Mouse (Mus musculus): ENCODE data around the gene Zfp607b. TPM values are rescaled to one million over a fixed set of nuclear protein-coding genes. Genes with fewer than 3 reads are reported as not detected.

The Zfp607b gene
- polyA plus RNA-seq, 1 experiment from 2014 or later: 18.3 TPM

DNA sequence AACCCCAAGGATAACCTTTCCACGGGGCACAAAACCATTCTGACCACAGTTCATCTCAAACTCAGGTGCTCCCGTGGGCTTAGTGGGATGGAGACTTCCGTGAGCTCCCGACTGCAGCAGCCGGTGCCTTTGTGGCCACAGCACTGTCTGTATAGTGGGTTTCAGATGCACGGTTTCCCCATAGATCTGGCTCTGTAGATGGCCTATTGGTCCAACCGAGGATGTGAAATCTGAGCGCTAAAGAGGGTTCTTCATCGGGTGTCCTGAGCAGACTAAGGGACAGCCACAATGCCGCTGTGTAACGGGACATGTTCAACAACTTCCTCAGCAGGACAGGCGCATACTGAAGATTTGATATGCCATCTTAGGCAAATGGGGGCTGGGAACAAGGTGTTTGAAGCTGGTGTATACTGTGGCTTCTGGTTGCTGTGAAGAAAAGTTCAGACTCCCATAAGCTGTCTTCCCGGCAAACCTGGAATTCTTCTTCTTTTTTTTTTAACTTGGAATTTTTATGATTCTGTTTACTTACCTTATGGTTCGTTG is 823 bp upstream of the Zfp607b start:
- Histone ChIP-seq H3K9ac (peak overlapping the region; percentile 63), H3K27me3 (replicated peaks) (no peaks in the 10 kb centered on the region), H3K27ac (peak overlapping the region; percentile 79), H3K36me3 (replicated peaks) (no peaks in the 10 kb centered on the region), H3K9me3 (no peaks in the 10 kb centered on the region), H3K4me1 (peaks cover 23% of the 10 kb centered on the region), H3K4me2 (peak overlapping the region; percentile 74), H3K4me3 (peak overlapping the region; percentile 49)
- 31% methylated on average over 14 of the region's 14 CpGs for WGBS
- no peak for ATAC-seq (replicated peaks)

DNA sequence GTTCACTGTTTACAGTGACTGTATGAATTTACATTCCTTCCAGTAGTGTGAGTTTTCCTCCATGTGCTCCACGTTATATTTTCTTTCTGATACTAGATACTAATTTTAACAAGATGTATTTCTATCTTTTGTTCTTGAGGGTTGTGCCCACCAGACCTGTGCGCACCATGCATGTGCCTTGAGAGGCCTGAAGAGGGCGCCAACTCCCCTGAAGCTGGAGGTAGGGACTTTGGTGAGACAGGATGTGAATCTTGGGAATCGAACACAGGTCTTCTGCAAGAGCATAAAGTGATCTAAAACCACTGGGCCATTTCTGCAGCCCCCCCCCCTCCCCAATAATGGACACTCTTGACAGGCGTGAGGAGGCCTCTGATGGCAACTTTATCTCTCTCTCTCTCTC is 1.9 kb downstream of the Zfp607b start:
- Histone ChIP-seq H3K27me3 (replicated peaks) (no peaks in the 10 kb centered on the region), H3K4me1 (peaks cover 16% of the 10 kb centered on the region), H3K9ac (no peak overlapping the region), H3K27ac (no peak overlapping the region), H3K36me3 (replicated peaks) (0 out of 2 replicates have a peak, but pooled peaks cover 2% of the 10 kb centered on the region), H3K4me2 (no peak overlapping the region), H3K9me3 (no peaks in the 10 kb centered on the region), H3K4me3 (no peak overlapping the region)
- 37% methylated on average over 5 of the region's 5 CpGs for WGBS
- no peak for ATAC-seq (replicated peaks)

DNA sequence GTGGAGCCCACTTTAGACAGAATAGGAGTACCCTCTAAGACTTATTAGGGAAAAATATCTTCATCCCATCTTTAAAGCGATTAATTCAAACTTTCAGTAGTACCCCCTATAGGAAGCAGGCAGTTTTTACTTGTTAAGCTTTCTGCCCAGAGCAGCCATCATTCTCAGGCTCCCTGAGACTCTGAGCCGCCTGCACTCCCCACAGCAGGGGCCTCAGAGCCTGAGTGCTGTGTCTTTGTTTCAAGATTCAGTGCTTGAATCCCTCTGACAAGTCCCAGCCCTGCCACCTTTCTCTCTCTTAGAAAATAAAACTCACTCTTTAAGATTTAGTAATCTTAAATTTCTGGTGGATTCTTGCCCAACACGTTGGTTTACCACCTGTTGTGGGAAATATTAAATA is 7.6 kb downstream of the Zfp607b start:
- H3K4me3 ChIP-seq: no peak overlapping the region
- H3K9me3 ChIP-seq: no peaks in the 10 kb centered on the region
- no peaks in the 10 kb centered on the region for H3K27me3 ChIP-seq (replicated peaks)
- no peak for ATAC-seq (replicated peaks)
- 27% methylated on average over 3 of the region's 3 CpGs for WGBS
- no peaks in the 10 kb centered on the region for H3K4me1 ChIP-seq
- H3K27ac ChIP-seq: no peak overlapping the region
- H3K4me2 ChIP-seq: no peak overlapping the region
- H3K9ac ChIP-seq: no peak overlapping the region
- peaks cover 11% of the 10 kb centered on the region; the same call in 1 of the 2 replicates for H3K36me3 ChIP-seq (replicated peaks)

DNA sequence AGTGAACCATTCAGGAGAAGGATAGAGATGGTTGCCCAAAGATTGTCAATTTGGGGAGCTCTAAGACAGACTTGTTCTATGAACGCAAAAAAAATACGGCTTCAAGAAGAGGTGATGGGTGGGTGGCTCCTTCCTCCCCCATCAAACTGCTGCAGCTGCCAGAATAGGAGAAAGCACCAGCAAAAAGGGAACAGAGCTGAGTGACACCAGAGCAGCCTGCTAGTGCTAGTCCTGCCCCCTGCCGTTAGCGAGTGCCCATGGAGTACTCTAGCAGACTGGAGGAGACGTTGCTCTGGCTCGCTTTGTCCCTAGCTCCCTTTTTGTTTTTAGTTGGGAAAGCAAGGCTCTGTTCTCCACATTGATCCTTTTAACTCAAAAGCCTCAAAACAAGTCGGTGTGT is 21.3 kb downstream of the Zfp607b start:
- ATAC-seq (replicated peaks): no peak
- Histone ChIP-seq H3K36me3 (replicated peaks) (no peaks in the 10 kb centered on the region; the same call in 1 of the 2 replicates), H3K9ac (no peak overlapping the region), H3K4me3 (no peak overlapping the region), H3K27me3 (replicated peaks) (no peaks in the 10 kb centered on the region), H3K4me1 (no peaks in the 10 kb centered on the region), H3K27ac (no peak overlapping the region), H3K4me2 (no peak overlapping the region), H3K9me3 (peaks cover 8% of the 10 kb centered on the region)
- WGBS: 89% methylated on average over 7 of the region's 7 CpGs

DNA sequence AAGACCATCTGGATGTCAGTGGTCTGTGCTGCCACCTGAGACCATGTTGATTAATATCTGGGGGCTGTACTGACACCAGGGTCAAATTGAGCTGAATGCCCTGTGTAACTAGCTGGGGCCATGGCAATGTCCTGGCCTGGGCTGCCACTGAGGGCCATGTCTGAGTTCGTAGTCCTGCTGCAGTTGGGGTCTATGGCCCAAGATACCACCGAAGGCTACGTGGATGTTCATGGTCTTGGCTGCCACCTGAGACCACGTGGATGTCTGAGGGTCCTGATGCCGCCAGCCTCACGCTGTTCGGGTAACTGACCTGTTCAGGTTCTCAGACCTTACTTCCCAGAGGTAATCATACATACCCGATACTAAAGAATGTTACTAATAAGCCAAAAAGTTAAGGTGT is 32.8 kb downstream of the Zfp607b start:
- 91% methylated on average over 8 of the region's 8 CpGs for WGBS
- Histone ChIP-seq H3K4me1 (0 out of 2 replicates have a peak, but pooled peaks cover 6% of the 10 kb centered on the region), H3K4me2 (no peak overlapping the region), H3K4me3 (no peak overlapping the region), H3K27ac (no peak overlapping the region), H3K36me3 (replicated peaks) (no peaks in the 10 kb centered on the region), H3K9ac (no peak overlapping the region), H3K27me3 (replicated peaks) (no peaks in the 10 kb centered on the region), H3K9me3 (no peaks in the 10 kb centered on the region)
- no peak for ATAC-seq (replicated peaks)

DNA sequence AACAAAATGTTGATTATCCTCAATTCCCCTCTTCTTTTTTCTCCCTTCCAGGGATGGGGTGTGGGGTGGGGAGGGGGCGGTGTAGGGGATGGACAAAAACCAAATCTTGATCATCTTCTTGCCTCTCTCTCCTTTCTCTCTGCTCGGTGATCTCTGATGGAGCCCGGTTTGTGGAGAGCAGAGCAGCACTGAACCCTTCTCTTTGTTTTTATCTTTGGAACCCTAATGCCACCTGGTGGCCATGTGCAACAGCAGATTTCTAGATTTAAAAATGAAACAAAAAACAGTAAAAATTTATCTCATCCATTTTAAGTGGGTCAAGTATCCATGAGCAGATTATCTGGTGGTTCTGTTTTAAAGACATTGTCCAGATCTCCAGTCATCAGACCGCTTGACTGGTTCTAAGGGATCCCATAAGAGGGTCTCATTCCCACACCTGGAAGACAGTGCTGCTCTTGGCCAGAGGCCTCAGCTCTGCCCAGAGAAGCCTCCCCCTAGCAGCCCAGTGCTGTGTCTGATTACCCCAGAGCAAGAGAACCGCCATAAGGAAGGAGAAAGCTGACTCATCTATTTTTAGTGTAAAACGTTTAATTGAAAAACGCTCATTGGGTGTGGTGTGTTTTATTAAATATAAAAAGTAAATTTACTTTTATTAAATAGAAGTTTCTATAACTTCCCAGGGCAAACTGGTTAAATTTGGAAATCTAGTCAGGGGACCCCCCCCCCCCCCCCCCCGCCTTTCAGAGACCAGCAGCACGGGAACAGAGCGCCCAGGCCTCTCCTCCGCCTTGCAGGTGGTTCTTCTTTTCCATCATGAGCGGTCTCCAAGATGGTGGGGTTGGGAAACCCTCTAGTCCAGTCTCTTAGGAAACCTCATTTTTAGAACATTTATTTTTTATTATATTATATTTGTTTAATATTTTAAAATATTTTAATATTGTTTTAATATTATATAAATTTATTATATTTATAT is 36.7 kb downstream of the Zfp607b start:
- peak; percentile 81 for ATAC-seq (replicated peaks)
- WGBS: 46% methylated on average over 12 of the region's 12 CpGs
- Histone ChIP-seq H3K4me1 (peaks cover 6% of the 10 kb centered on the region; the same call in 1 of the 2 replicates), H3K4me3 (no peak overlapping the region), H3K27me3 (replicated peaks) (no peaks in the 10 kb centered on the region), H3K9ac (peak overlapping the region; percentile 28; the same call in 1 of the 2 replicates), H3K27ac (peak overlapping the region; percentile 73), H3K9me3 (no peaks in the 10 kb centered on the region), H3K36me3 (replicated peaks) (no peaks in the 10 kb centered on the region), H3K4me2 (no peak overlapping the region; the same call in 1 of the 2 replicates)

DNA sequence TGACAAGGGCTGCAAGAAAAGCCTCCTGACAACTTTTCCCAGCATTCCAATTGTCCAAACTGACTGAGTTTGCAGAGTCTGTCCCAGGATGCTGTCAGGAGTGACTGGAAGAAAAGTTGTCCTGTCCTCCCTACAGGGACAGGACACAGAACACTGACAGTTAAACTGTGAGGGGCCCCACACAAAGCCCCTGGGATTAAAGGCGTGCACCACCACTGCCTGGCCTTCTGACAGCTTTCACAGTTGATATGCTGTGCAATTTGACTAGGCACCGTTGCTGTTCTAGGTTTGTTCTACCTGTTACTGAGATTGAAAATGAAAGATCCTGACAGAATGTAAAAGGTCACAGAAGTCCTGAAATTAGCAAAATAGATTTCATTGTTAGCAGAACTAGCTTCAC is 38.3 kb downstream of the Zfp607b start:
- ATAC-seq (replicated peaks): no peak
- H3K4me3 ChIP-seq: no peak overlapping the region
- H3K27ac ChIP-seq: no peak overlapping the region
- 54% methylated on average over 2 of the region's 2 CpGs for WGBS
- no peaks in the 10 kb centered on the region for H3K9me3 ChIP-seq
- H3K4me2 ChIP-seq: no peak overlapping the region
- H3K4me1 ChIP-seq: peaks cover 10% of the 10 kb centered on the region
- no peak overlapping the region for H3K9ac ChIP-seq
- no peaks in the 10 kb centered on the region for H3K36me3 ChIP-seq (replicated peaks)
- no peaks in the 10 kb centered on the region for H3K27me3 ChIP-seq (replicated peaks)

DNA sequence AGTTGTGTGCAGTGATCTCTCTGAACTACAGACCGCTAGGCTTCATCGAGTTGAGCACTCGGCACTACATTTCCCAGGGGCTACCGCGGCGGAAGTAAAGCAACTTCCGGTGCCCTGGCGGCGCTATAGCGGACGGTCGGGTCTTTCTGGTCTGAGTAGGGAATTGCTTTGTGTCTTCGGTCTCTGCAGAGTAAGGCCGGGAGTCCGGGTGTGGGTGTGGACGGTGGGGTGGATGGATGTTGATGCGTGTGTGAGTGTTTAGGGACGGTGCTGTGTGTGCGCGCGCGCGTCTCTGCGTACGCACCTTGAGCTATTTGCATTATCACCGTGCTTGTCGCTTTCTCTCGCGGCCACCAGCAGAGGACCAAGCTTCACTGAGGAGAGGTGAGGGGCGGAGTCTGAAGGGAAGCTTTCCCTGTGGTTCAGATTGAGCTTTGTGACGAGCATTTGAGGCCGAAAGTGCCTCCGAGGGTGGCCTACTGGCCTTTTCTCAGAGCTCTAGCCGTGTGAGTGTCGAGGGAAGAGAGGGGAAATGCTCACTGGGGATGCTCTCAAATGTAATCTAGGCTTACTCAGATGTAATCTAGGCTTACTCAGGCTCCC is 42.2 kb downstream of the Zfp607b start, which contains the start of gene Zfp60:
Gene Zfp60, plus strand, starts transcription at position 109 of the 603 bp plus-strand sequence.
- ATAC-seq (replicated peaks): peak; percentile 93
- 0% methylated on average over 35 of the region's 35 CpGs for WGBS

DNA sequence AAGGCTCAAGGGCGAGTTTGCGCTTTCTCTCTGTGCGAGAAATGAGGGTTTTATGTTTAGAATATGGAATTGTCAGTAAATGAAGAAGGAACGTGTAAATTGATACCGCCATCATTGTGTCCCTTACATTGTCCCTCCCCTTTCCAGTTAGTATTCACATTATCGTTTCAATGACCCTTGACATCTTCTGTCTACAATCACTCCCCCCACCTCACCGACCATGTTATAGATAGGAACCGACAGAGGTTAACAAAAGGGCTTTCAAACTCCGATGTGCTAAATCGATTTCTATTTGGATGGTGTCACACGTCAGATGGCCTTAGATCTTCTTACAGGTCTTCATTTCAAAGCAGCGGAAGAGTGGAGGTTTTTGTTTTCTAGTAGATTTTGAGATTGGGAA is 42.8 kb downstream of the Zfp607b start:
- Histone ChIP-seq H3K9me3 (no peaks in the 10 kb centered on the region), H3K9ac (peak overlapping the region; percentile 86), H3K4me2 (peak overlapping the region; percentile 67), H3K27ac (peak overlapping the region; percentile 97), H3K36me3 (replicated peaks) (no peaks in the 10 kb centered on the region), H3K4me3 (peak overlapping the region; percentile 60), H3K27me3 (replicated peaks) (no peaks in the 10 kb centered on the region), H3K4me1 (peaks cover 40% of the 10 kb centered on the region)
- WGBS: under 1% methylated on average over 12 of the region's 12 CpGs
- peak; percentile 32 for ATAC-seq (replicated peaks)

More for the DNA sequence above, 42.2 kb downstream of the Zfp607b start, which contains the start of gene Zfp60:
- peak within 1 kb of the TSS; percentile 67 for H3K4me2 ChIP-seq
- H3K4me3 ChIP-seq: peak within 1 kb of the TSS; percentile 60
- H3K36me3 ChIP-seq (replicated peaks): no peaks in the 10 kb centered on the region
- no peaks in the 10 kb centered on the region for H3K27me3 ChIP-seq (replicated peaks)
- no peaks in the 10 kb centered on the region for H3K9me3 ChIP-seq
- peaks cover 40% of the 10 kb centered on the region for H3K4me1 ChIP-seq
- H3K9ac ChIP-seq: peak within 1 kb of the TSS; percentile 86
- peak within 1 kb of the TSS; percentile 97 for H3K27ac ChIP-seq

DNA sequence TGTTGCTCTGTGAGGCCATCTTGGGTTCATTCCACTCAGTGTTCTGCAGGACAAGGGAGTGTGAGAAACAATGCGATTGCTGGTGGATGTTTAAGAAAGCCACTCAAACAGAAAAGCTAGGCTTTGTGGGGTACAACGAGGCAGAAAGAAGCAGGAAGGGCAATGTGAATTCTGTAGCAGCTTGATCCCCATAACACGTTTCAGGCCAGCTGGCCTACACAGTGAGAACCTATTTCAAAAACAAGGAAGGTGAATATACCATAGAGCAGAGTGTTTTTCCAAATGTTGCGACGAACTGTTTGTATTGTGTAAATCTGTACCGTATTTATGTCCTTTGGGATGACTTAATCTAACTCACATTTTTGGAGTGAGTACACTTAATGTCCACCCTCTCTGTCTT is 43.4 kb downstream of the Zfp607b start:
- peak overlapping the region; percentile 86 for H3K9ac ChIP-seq
- no peaks in the 10 kb centered on the region for H3K27me3 ChIP-seq (replicated peaks)
- peak overlapping the region; percentile 97 for H3K27ac ChIP-seq
- WGBS: 52% methylated on average over 6 of the region's 6 CpGs
- no peaks in the 10 kb centered on the region for H3K9me3 ChIP-seq
- H3K4me3 ChIP-seq: peak overlapping the region; percentile 60
- no peaks in the 10 kb centered on the region for H3K36me3 ChIP-seq (replicated peaks)
- H3K4me1 ChIP-seq: peaks cover 40% of the 10 kb centered on the region
- H3K4me2 ChIP-seq: peak overlapping the region; percentile 67
- no peak for ATAC-seq (replicated peaks)

DNA sequence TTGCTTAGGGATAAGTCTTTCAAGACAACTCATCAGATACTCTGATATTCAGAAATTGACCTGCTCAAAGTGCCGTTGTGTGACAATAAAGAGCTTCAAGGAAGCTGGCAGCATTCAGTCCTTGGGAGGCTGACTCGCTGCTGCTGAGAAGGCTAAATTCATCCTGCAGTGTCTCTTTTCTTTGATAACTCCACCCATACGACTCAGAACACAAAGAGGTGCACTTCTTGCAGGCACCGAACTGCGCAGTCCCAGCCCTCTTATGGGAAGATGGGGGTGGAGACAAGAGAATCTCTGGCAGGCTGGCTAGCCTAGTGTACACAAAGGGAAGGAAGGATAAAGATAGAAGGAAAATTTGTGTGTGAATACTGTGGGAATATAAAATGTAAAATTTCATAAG is 46.3 kb downstream of the Zfp607b start:
- peaks cover 40% of the 10 kb centered on the region for H3K4me1 ChIP-seq
- WGBS: 5% methylated on average over 5 of the region's 5 CpGs
- peak overlapping the region; percentile 45 for H3K4me2 ChIP-seq
- peak overlapping the region; percentile 25; the same call in 1 of the 2 replicates for H3K9ac ChIP-seq
- H3K9me3 ChIP-seq: no peaks in the 10 kb centered on the region
- peak overlapping the region; percentile 16 for H3K4me3 ChIP-seq
- H3K27ac ChIP-seq: peak overlapping the region; percentile 65
- H3K36me3 ChIP-seq (replicated peaks): peaks cover 18% of the 10 kb centered on the region
- ATAC-seq (replicated peaks): no peak
- H3K27me3 ChIP-seq (replicated peaks): no peaks in the 10 kb centered on the region
